Mouse (Mus musculus) kidney, embryonic 15.5 days (tissue): ENCODE measurements around the gene Hs3st2. TPM values are rescaled to one million over a fixed set of nuclear protein-coding genes. Genes with fewer than 3 reads are reported as not detected.
A peak's percentile ranks its signal among the peaks of the same experiment; 100 is the strongest.

Experiments used
- ATAC-seq: fragments of 200-750 bp; cut with Nextera tagmentation; replicated peaks from 2 replicates; pipeline ENCODE4 v1.8.0; 2017; ENCODE audit warnings: moderate TSS enrichment; ENCODE audit not compliant: low FRiP score
- H3K27ac ChIP-seq: fragments of 300-500 bp; sonication (generic); 2 replicates; pipeline ENCODE4 v1.5.1; 2015; ENCODE audit warnings: mild to moderate bottlenecking, inconsistent platforms
- H3K27me3 ChIP-seq: fragments of 300-500 bp; sonication (generic); 2 replicates; pipeline ENCODE4 v1.6.1; 2015; ENCODE audit warnings: inconsistent platforms
- H3K36me3 ChIP-seq: fragments of 300-500 bp; sonication (generic); 2 replicates; pipeline ENCODE4 v1.6.1; 2015; ENCODE audit warnings: inconsistent platforms
- H3K4me1 ChIP-seq: fragments of 300-500 bp; sonication (generic); 2 replicates; pipeline ENCODE4 v1.6.1; 2015; ENCODE audit warnings: inconsistent platforms
- H3K4me2 ChIP-seq: fragments of 300-500 bp; sonication (generic); 2 replicates; pipeline ENCODE4 v1.6.1; 2015; ENCODE audit warnings: moderate library complexity, mild to moderate bottlenecking, inconsistent platforms
- H3K4me3 ChIP-seq: fragments of 300-500 bp; sonication (generic); replicated peaks from 2 replicates; pipeline ENCODE4 v1.5.1; 2015; ENCODE audit warnings: mild to moderate bottlenecking, inconsistent platforms
- H3K9ac ChIP-seq: fragments of 300-500 bp; sonication (generic); 2 replicates; pipeline ENCODE4 v1.6.1; 2015; ENCODE audit warnings: mild to moderate bottlenecking, inconsistent platforms
- H3K9me3 ChIP-seq: fragments of 300-500 bp; sonication (generic); replicated peaks from 2 replicates; pipeline ENCODE4 v1.6.1; 2016; ENCODE audit warnings: inconsistent platforms
- WGBS: fragments of 180-500 bp; shearing (Covaris S2); methylation state at CpG from one replicate; pipeline ENCODE4 v1.1.7; 2015; ENCODE audit warnings: mixed read lengths; 5-methylcytosine and 5-hydroxymethylcytosine counted together
- polyA plus RNA-seq: library from polyadenylated mRNA; unstranded; fragments of >200 nt; fragmentation: Nextera tagmentation; extraction: Ambion mirVana; gene quantifications from 2 replicates; pipeline ENCODE4 v1.2.1, GENCODE M21; 2015

The Hs3st2 gene
- polyA plus RNA-seq, 1 experiment from 2014 or later = 1.2 TPM

DNA sequence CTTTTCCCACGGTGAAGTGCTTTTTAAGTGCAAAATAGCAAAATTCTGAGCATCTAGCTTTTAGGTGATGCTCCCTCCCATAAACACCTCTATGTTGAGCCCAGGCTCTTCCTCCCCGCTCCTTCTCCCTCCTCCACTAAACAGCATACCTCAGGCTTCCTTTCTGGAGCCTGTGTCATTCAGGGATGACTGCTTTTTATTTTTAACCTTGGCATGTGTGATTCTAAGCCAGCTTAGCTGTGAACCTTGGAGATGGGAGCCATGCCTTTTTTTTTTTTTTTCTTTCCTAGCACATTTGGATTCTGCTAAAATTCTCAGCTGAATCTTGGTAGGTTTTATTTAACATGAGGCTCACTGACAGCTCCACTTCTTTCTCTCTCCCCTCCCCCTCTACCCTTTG is 3.2 kb downstream of the Hs3st2 start:
- Histone ChIP-seq H3K4me3 (no peak overlapping the region), H3K9me3 (no peaks in the 10 kb centered on the region), H3K4me2 (no peak overlapping the region), H3K27me3 (peaks cover 60% of the 10 kb centered on the region), H3K9ac (no peak overlapping the region), H3K4me1 (peaks cover 17% of the 10 kb centered on the region), H3K27ac (no peak overlapping the region), H3K36me3 (no peaks in the 10 kb centered on the region)
- WGBS = 88% methylated on average over 2 of the region's 2 CpGs
- ATAC-seq = no peak

DNA sequence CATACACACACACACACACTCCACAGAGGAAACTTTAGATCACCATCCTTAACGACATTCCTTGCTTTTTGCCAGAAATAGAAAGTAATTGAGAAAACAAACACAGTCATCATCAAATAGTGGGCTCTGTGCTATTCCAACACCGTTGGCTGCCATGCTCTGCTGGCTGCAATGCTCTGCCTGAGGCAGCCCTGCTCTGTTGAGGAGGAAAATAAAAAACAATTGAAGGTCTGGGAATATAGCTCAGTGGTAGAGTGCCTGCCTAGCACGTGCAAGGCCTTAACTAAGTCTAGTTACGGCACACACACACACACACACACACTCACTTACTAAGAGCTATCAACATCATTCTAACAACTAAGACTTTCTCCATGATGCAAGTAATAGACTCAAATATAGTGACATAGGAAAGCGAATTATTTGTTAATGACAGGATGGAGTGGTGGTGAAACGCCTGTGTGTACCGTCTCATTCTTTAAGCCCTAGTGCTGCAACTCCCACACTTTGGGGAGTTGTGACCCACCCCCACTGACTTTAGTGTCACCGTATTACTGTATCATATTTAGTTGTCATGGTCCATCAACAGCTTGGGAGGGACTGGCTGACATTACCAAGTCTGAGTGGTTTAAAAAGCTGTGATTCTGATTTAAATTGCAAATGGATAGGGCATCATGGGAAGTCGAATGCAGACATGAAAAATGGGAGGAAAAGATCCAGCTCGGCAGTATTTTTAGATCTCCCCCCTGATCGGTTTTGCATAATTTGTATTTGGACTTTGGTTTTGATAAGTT is 19.3 kb downstream of the Hs3st2 start:
- Histone ChIP-seq H3K4me2 (no peak overlapping the region), H3K27ac (no peak overlapping the region), H3K36me3 (no peaks in the 10 kb centered on the region), H3K9ac (no peak overlapping the region), H3K9me3 (no peaks in the 10 kb centered on the region), H3K4me3 (no peak overlapping the region), H3K27me3 (no peaks in the 10 kb centered on the region), H3K4me1 (no peaks in the 10 kb centered on the region)
- ATAC-seq = no peak
- WGBS = 69% methylated on average over 11 of the region's 11 CpGs

DNA sequence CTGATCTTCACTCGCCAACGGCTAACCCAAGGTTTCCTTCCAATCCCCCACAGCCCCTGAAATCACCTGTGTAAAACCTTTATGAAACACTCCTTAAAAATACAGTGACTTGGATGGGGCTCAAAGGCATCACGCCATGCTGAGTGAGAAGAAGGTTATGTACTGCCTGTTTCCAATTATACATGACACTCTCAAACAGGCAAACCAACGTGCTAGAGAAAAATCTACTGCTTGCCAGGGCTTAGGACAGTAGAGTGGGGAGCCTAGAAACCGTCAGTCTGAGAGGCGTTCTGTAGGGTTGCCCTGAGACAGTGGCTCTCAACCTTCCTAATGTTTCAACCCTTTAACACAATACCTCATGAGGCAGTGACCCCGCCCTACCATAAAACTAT is 19.8 kb downstream of the Hs3st2 start:
- H3K9ac ChIP-seq = no peak overlapping the region
- H3K4me2 ChIP-seq = no peak overlapping the region
- H3K27ac ChIP-seq = no peak overlapping the region
- no peaks in the 10 kb centered on the region for H3K36me3 ChIP-seq
- 85% methylated on average over 7 of the region's 7 CpGs for WGBS
- H3K4me3 ChIP-seq = no peak overlapping the region
- no peak for ATAC-seq
- H3K9me3 ChIP-seq = no peaks in the 10 kb centered on the region
- no peaks in the 10 kb centered on the region for H3K27me3 ChIP-seq
- no peaks in the 10 kb centered on the region for H3K4me1 ChIP-seq

DNA sequence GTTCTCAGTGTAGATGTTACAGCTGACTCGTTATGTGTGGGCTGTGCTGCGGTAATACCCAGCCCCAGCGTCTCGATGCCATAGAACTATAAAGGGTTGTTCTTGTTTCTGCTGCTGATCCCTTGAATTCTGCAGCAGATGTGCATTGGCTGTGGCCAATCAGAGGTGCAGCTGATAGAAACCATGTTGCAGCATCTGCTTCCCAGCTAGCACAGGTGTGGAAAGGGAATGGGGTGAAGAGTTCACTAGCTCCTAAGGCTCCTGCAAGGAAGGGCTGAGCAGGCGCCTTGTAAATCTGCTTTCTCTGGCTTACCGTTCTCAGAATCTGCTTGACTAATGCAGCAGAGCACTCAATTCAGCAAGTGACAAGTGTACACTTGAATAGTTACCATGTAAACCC is 45.2 kb downstream of the Hs3st2 start:
- WGBS = 68% methylated on average over 6 of the region's 6 CpGs
- H3K4me1 ChIP-seq = no peaks in the 10 kb centered on the region

DNA sequence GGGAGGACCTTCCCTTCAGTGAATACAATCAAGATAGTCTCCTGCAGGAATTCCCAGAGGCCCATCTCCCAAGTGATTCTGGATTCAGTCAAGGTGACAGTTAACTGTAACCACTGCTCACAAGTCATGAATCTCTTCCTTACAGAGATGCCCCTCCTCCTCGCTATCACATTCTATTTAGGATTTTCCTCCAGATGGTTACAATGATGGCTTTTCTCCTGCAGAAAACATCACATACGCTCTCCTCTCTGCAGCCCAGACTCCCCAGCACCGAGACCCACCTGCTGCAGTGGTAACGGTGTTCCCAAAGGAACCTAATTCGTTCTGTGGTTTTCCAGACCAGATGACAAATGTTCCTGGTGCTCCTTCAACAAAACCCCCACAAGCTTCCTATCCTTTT is 49.5 kb downstream of the Hs3st2 start:
- Histone ChIP-seq H3K27ac (no peak overlapping the region), H3K27me3 (no peaks in the 10 kb centered on the region), H3K4me2 (no peak overlapping the region), H3K36me3 (no peaks in the 10 kb centered on the region), H3K9me3 (no peaks in the 10 kb centered on the region), H3K4me1 (no peaks in the 10 kb centered on the region), H3K9ac (no peak overlapping the region), H3K4me3 (no peak overlapping the region)
- WGBS = 84% methylated on average over 5 of the region's 5 CpGs
- ATAC-seq = no peak

More for the DNA sequence above, 45.2 kb downstream of the Hs3st2 start:
- Histone ChIP-seq H3K4me2 (no peak overlapping the region), H3K9ac (no peak overlapping the region), H3K9me3 (no peaks in the 10 kb centered on the region), H3K36me3 (no peaks in the 10 kb centered on the region), H3K27me3 (no peaks in the 10 kb centered on the region), H3K27ac (no peak overlapping the region), H3K4me3 (no peak overlapping the region)
- no peak for ATAC-seq

DNA sequence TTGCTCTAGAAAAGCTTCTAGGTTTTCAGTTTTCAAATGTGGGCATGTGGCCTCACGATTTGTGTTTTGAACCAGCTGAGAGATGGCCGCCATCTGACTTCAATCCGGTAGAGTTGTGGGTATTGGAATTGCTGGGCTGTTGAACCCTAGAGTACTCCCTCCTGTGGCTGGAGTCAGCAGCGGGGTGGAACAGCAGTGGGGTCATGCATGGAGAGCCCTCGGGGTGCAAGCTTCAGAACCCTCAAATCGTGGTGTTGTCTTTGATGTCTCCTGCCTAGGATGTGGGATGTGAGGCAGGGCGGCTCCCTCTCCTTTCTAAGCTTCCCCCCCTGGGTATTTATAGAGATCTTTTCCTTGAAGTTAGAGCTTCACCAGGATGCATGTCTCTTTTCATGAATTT is 52.7 kb downstream of the Hs3st2 start:
- 64% methylated on average over 7 of the region's 7 CpGs for WGBS
- no peaks in the 10 kb centered on the region for H3K36me3 ChIP-seq
- no peak overlapping the region for H3K4me3 ChIP-seq
- no peaks in the 10 kb centered on the region for H3K27me3 ChIP-seq
- no peak overlapping the region for H3K9ac ChIP-seq
- H3K9me3 ChIP-seq = no peaks in the 10 kb centered on the region
- H3K4me2 ChIP-seq = no peak overlapping the region
- H3K4me1 ChIP-seq = no peaks in the 10 kb centered on the region
- ATAC-seq = no peak
- H3K27ac ChIP-seq = no peak overlapping the region

DNA sequence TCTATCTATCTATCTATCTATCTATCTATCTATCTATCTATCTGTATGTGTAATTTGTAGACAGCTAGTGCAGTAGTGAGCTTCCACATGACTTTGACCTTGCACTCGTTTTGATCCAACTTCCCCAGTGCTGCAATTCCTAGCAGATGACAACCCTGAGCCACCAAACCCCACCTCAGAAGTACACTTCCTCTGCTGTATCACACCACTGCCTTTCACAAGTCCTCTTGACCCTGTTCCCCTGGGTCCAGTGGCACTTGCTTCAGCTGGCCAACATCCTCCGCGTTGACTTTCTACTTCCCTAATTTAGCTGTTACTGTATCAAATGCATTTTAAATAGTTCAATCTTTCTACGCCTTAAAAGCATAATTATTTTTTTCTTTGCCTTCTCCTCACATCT is 54.6 kb downstream of the Hs3st2 start:
- H3K36me3 ChIP-seq = no peaks in the 10 kb centered on the region
- WGBS = 91% methylated on average over 4 of the region's 4 CpGs
- H3K27me3 ChIP-seq = no peaks in the 10 kb centered on the region

DNA sequence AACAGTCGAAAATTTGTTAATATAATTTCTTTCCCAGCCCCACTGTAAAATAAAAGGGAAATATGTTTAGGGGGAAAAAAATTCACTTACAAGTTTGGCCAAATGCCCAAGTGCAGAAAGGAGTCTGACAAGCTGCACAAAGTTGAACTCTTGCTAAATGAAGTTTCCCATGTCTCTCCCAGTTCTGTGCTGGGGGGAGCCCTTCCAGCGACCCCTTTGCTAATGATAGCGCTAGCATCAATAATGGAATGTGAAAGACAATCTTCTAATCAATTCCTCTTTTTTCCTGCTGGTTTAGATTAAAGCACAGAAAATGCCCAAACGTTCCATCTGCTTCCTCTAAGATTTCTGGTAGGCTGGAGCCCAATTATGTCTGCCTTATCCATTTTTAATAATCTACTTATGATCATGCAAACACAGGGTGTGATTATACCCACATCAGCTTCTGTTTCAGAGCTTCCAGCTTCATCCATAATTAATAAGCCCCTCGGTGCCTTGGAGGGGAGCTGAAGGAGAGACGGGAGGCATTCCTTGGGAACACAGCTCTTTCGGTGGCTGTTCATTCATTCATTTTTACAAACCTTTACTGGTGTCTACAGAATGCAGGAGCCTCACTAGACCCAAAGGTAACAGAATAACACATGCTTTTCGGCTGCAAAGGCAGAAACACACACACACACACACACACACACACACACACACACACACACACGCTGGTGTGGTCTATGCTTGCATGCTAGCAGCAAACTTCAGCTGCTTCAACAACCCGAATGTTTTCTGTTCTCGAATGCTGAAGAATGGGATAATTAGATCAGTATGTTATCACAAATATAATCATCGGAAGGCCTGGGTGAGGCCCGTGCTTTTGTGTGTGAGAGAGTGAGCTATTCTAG is 59.5 kb downstream of the Hs3st2 start:
- H3K4me3 ChIP-seq = no peak overlapping the region
- no peak for ATAC-seq
- no peak overlapping the region for H3K27ac ChIP-seq
- 65% methylated on average over 13 of the region's 13 CpGs for WGBS
- no peaks in the 10 kb centered on the region for H3K36me3 ChIP-seq
- H3K4me2 ChIP-seq = no peak overlapping the region
- no peaks in the 10 kb centered on the region for H3K27me3 ChIP-seq
- H3K4me1 ChIP-seq = no peaks in the 10 kb centered on the region
- no peak overlapping the region for H3K9ac ChIP-seq
- H3K9me3 ChIP-seq = no peaks in the 10 kb centered on the region

More for the DNA sequence above, 54.6 kb downstream of the Hs3st2 start:
- no peak for ATAC-seq
- Histone ChIP-seq H3K4me3 (no peak overlapping the region), H3K4me2 (no peak overlapping the region), H3K9me3 (no peaks in the 10 kb centered on the region), H3K9ac (no peak overlapping the region), H3K4me1 (no peaks in the 10 kb centered on the region), H3K27ac (no peak overlapping the region)

DNA sequence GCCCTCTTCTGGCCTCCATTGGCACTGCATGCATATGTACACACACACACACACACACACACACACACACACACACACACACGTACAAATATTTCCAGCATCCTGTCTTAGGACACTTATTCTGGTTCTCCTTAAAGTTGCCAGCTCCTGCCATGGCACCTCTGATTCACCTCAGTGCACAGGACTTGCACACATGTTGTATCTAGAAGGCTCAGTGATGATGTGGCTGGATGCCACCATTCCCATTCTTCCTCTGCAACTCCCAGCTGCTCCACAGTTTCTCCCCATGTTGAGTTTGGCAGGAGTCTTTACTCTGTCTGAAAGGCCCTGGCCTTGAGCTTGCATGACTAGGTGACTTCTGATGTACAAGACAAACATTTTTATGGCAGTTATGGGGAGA is 65.1 kb downstream of the Hs3st2 start:
- H3K9ac ChIP-seq = no peak overlapping the region
- H3K4me1 ChIP-seq = 0 out of 2 replicates have a peak, but pooled peaks cover 4% of the 10 kb centered on the region
- no peak overlapping the region for H3K4me3 ChIP-seq
- H3K36me3 ChIP-seq = no peaks in the 10 kb centered on the region
- no peaks in the 10 kb centered on the region for H3K9me3 ChIP-seq
- no peak overlapping the region for H3K4me2 ChIP-seq
- ATAC-seq = no peak
- 76% methylated on average over 1 of the region's 1 CpGs for WGBS
- no peaks in the 10 kb centered on the region for H3K27me3 ChIP-seq
- no peak overlapping the region for H3K27ac ChIP-seq

DNA sequence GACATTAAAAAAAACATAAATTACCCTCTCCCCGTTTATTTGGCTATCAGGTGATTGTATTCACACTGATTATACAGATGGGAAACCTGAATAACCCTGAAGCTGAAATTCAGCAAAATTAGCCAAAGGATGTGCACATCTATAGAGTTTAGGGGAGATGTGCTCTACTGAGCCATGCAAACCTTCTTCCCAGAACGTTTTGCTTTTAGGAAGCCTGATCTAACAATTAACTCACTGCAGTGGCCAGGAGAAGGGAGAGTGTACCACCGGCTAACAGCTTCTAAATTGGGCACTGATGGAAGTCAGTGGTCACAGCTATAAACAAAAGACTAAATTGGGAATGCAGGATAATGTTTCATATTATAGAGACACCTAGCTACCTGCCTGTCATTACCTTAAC is 66.4 kb downstream of the Hs3st2 start:
- H3K9ac ChIP-seq = no peak overlapping the region
- 25% methylated on average over 3 of the region's 3 CpGs for WGBS
- no peaks in the 10 kb centered on the region for H3K9me3 ChIP-seq
- H3K36me3 ChIP-seq = no peaks in the 10 kb centered on the region
- ATAC-seq = peak; percentile 58
- no peaks in the 10 kb centered on the region for H3K27me3 ChIP-seq
- H3K27ac ChIP-seq = no peak overlapping the region
- no peak overlapping the region for H3K4me2 ChIP-seq
- 0 out of 2 replicates have a peak, but pooled peaks cover 4% of the 10 kb centered on the region for H3K4me1 ChIP-seq
- no peak overlapping the region for H3K4me3 ChIP-seq

DNA sequence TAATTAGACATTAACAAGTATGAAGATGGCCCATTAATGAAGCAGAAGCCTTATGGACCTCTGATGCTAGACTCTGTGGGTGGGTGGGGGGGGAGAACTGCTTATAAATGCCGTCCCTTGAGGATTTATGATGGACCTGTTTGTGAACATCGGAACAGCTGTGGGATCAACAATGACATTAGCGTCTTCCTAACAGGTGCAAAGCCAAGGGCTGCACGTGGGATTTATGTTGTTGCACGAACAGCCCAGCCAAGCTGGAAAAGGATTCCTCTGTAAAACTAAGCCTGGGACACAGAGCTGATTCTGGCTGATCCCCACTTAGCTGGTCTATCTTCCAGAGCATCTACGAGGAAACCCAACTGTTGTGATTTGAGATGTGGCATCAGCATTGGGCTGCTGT is 69.0 kb downstream of the Hs3st2 start:
- H3K9ac ChIP-seq = no peak overlapping the region
- H3K27ac ChIP-seq = no peak overlapping the region
- no peak overlapping the region for H3K4me3 ChIP-seq
- 71% methylated on average over 6 of the region's 6 CpGs for WGBS
- no peak overlapping the region for H3K4me2 ChIP-seq
- H3K4me1 ChIP-seq = 0 out of 2 replicates have a peak, but pooled peaks cover 4% of the 10 kb centered on the region
- H3K9me3 ChIP-seq = no peaks in the 10 kb centered on the region
- ATAC-seq = no peak
- no peaks in the 10 kb centered on the region for H3K36me3 ChIP-seq
- no peaks in the 10 kb centered on the region for H3K27me3 ChIP-seq

DNA sequence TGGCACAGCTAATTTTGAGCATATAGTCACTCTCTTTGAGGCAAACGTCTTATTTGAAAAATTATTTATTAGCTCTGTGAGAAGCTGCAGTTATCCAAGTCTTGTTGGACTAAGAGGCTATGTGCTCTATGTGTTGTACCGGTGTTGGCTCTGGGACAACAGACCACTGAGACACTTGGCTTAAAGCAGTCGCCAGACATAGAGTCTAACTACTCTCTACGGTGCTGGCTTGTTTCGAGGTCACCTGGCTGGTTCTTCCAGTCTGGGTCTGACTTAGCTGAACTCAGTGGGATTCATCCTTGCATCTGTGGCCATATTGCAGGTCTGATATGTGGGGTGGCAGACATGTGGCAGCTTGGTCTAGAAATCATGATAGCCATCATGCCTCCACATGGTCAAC is 72.8 kb downstream of the Hs3st2 start:
- Histone ChIP-seq H3K4me2 (no peak overlapping the region), H3K9ac (no peak overlapping the region), H3K4me1 (no peaks in the 10 kb centered on the region), H3K4me3 (no peak overlapping the region), H3K36me3 (no peaks in the 10 kb centered on the region), H3K27ac (no peak overlapping the region), H3K9me3 (no peaks in the 10 kb centered on the region), H3K27me3 (no peaks in the 10 kb centered on the region)
- ATAC-seq = no peak
- 88% methylated on average over 5 of the region's 5 CpGs for WGBS
